Mouse (Mus musculus): ENCODE results near the gene Angpt4. TPM values are rescaled to one million over a fixed set of nuclear protein-coding genes. Genes with fewer than 3 reads are reported as not detected.

Gene Angpt4
- total and polyA plus RNA-seq, 3 experiments = 0.04 TPM; not detected in 2

DNA sequence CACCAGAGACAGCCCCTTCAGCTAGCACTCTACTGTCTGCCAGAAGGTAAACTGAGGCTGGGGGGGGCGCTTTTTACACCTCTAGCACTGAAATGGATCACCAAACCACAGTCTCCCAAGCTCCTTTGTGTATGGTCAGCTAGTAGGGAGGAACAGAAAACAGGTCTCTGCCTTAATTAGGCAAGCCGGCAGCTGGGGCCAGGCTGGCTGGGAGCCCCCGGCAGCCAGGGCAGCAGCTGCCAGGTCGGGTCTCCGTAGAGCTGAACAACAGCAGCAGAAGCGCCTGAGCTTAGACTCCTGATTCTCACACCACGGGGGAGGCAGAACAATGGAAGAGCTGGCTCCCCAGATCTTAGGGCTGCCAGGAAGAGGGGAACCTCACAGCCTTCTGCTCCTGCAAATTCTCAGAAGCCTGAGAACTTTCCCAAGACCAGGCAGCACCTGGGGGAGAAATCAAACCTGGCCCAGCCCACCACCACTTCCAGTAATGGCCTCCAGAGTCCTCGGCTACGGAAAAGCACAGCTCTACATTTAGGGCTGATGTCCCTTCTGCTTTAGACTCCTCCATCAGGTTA lies 56.3 kb downstream of the Angpt4 start:
- Histone ChIP-seq H3K9ac (ENCODE audit: insufficient read depth, low read depth) (peak overlapping the region; percentile 5; the same call in 1 of the 2 replicates), H3K4me1 (ENCODE audit: control insufficient read depth in 1 of 2, insufficient read depth in 2 of 2) (peaks cover 45 to 86% of the 10 kb centered on the region in 2 experiments), H3K4me2 (ENCODE audit: insufficient read depth, low read depth, poor library complexity, severe bottlenecking) (peak overlapping the region; percentile 23), H3K36me3 (replicated peaks in 1 of 2; ENCODE audit: control insufficient read depth in 1 of 2, insufficient read depth in 1 of 2, low read length in 1 of 2) (peaks cover 16 to 43% of the 10 kb centered on the region in 2 experiments), H3K79me2 (replicated peaks; ENCODE audit: control insufficient read depth, extremely low read depth, insufficient read depth, poor library complexity, severe bottlenecking) (peaks cover 6% of the 10 kb centered on the region; the same call in 1 of the 2 replicates), H3K27ac (ENCODE audit: insufficient read depth, low read depth) (no peak overlapping the region; the same call in 1 of the 2 replicates), H3K27me3 (replicated peaks) (no peaks in the 10 kb centered on the region), H3K9me3 (replicated peaks; ENCODE audit: low read length) (no peaks in the 10 kb centered on the region), H3K4me3 (replicated peaks in 1 of 3; ENCODE audit: low read depth in 2 of 3, low read length in 2 of 3, poor library complexity in 1 of 3) (no peak overlapping the region)
- in situ Hi-C loops (cut with MboI; ENCODE audit: low pct_ligation_motif_present, low pct_unique_long_range_greater_than_20kb, low sequenced_read_pairs) = no loop called here
- no peak for TF ChIP-seq CHD2 (IDR thresholded peaks at IDR 0.05; ENCODE audit: low read length)
- TF ChIP-seq BHLHE40 (IDR thresholded peaks at IDR 0.05; ENCODE audit: low read depth, low read length) = 0 out of 2 replicates have a peak, but pooled peaks have one; percentile 14
- no peak for TF ChIP-seq NELFE (IDR thresholded peaks at IDR 0.05; ENCODE audit: low read depth, low read length)
- no peak for TF ChIP-seq PAX5 (IDR thresholded peaks at IDR 0.05; ENCODE audit: low read length)
- TF ChIP-seq EP300 (IDR thresholded peaks at IDR 0.05; ENCODE audit: low read length) = peak; percentile 53; the same call in 1 of the 2 replicates
- no peak for TF ChIP-seq ZC3H11A (IDR thresholded peaks at IDR 0.05; ENCODE audit: low read depth, low read length)
- TF ChIP-seq MXI1 (IDR thresholded peaks at IDR 0.05; ENCODE audit: low read depth, low read length) = no peak
- TF ChIP-seq TCF12 (IDR thresholded peaks at IDR 0.05; ENCODE audit: low read depth, low read length) = peak; percentile 66
- TF ChIP-seq JUND (conservative IDR thresholded peaks at IDR 0.05; ENCODE audit: low read depth, low read length) = no peak
- no peak for TF ChIP-seq MAFK (IDR thresholded peaks at IDR 0.05; ENCODE audit: insufficient replicate concordance, low read length)
- TF ChIP-seq ETS1 (conservative IDR thresholded peaks at IDR 0.05; ENCODE audit: low read depth, low read length) = peak; percentile 18; the same call in 1 of the 2 replicates
- peak; percentile 46; the same call in 1 of the 2 replicates for TF ChIP-seq ZNF384 (IDR thresholded peaks at IDR 0.05; ENCODE audit: low read depth, low read length)
- TF ChIP-seq KAT2A (IDR thresholded peaks at IDR 0.05; ENCODE audit: insufficient replicate concordance, low read length) = no peak
- TF ChIP-seq MEF2A (IDR thresholded peaks at IDR 0.05; ENCODE audit: borderline replicate concordance, low read depth, low read length) = peak; percentile 53; the same call in 1 of the 2 replicates
- 0 out of 2 replicates have a peak, but pooled peaks have one; percentile 30 for TF ChIP-seq UBTF (IDR thresholded peaks at IDR 0.05; ENCODE audit: low read depth, low read length)
- TF ChIP-seq ZKSCAN1 (IDR thresholded peaks at IDR 0.05; ENCODE audit: borderline replicate concordance, low read depth, low read length) = no peak
- TF ChIP-seq E2F4 (IDR thresholded peaks at IDR 0.05; ENCODE audit: insufficient replicate concordance, low read depth, low read length) = no peak
- TF ChIP-seq IRF4 (IDR thresholded peaks at IDR 0.05; ENCODE audit: low read depth, low read length) = peak; percentile 63; the same call in 1 of the 2 replicates
- dilution Hi-C loops (cut with MboI; ENCODE audit: extremely low pct_ligation_motif_present, extremely low pct_unique_long_range_greater_than_20kb, low sequenced_read_pairs) = no loop called here
- no peak for DNase-seq (ENCODE audit: extremely low read depth)

DNA sequence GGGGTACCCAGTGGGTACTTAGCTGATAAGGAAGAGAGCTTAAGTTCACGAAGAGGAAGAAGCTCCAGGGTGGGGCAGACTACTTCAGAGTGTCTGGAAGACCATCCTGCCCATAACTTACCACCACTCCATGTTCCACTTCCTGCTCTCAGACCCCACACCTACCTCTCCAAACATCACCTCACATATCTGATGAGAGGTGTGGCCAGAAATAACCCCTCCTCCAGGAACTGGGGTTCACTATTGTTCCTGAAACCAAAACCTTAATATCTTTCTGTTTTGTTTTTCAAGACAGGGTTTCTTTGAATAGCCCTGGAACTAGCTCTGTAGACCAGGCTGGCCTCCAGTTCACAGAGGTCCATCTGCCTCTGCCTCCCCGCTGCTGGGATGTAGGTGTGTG lies 56.8 kb downstream of the Angpt4 start:
- Histone ChIP-seq H3K9ac (ENCODE audit: insufficient read depth, low read depth) (peak overlapping the region; percentile 5; the same call in 1 of the 2 replicates), H3K4me3 (replicated peaks in 1 of 3; ENCODE audit: low read depth in 2 of 3, low read length in 2 of 3, poor library complexity in 1 of 3) (peak overlapping the region in 1 of 3 experiments; percentile 35), H3K9me3 (replicated peaks; ENCODE audit: low read length) (no peaks in the 10 kb centered on the region), H3K27me3 (replicated peaks) (no peaks in the 10 kb centered on the region), H3K36me3 (replicated peaks in 1 of 2; ENCODE audit: control insufficient read depth in 1 of 2, insufficient read depth in 1 of 2, low read length in 1 of 2) (peaks cover 16 to 43% of the 10 kb centered on the region in 2 experiments), H3K4me2 (ENCODE audit: insufficient read depth, low read depth, poor library complexity, severe bottlenecking) (peak overlapping the region; percentile 23; the same call in 1 of the 2 replicates), H3K27ac (ENCODE audit: insufficient read depth, low read depth) (peak overlapping the region; percentile 30), H3K4me1 (ENCODE audit: control insufficient read depth in 1 of 2, insufficient read depth in 2 of 2) (peaks cover 46 to 87% of the 10 kb centered on the region in 2 experiments), H3K79me2 (replicated peaks; ENCODE audit: control insufficient read depth, extremely low read depth, insufficient read depth, poor library complexity, severe bottlenecking) (peaks cover 6% of the 10 kb centered on the region; the same call in 1 of the 2 replicates)
- dilution Hi-C loops (cut with MboI; ENCODE audit: extremely low pct_ligation_motif_present, extremely low pct_unique_long_range_greater_than_20kb, low sequenced_read_pairs) (no loop called here), in situ Hi-C loops (cut with MboI; ENCODE audit: low pct_ligation_motif_present, low pct_unique_long_range_greater_than_20kb, low sequenced_read_pairs) (no loop called here)
- DNase-seq (ENCODE audit: extremely low read depth) = no peak
- TF ChIP-seq SIN3A (IDR thresholded peaks at IDR 0.05; ENCODE audit: low read length) (peak; percentile 9; the same call in 1 of the 2 replicates), RAD21 (IDR thresholded peaks at IDR 0.05; ENCODE audit: low read depth, low read length) (no peak), MAX (IDR thresholded peaks at IDR 0.05; ENCODE audit: low read length) (0 out of 2 replicates have a peak, but pooled peaks have one; percentile 14), MEF2A (IDR thresholded peaks at IDR 0.05; ENCODE audit: borderline replicate concordance, low read depth, low read length) (0 out of 2 replicates have a peak, but pooled peaks have one; percentile 53), ELF1 (IDR thresholded peaks at IDR 0.05; ENCODE audit: low read depth, low read length) (peak; percentile 58), USF2 (conservative IDR thresholded peaks at IDR 0.05; ENCODE audit: low read depth, low read length) (no peak)
